Mouse (Mus musculus): Measurements from ENCODE around the gene Nol10. TPM values are rescaled to one million over a fixed set of nuclear protein-coding genes. Genes with fewer than 3 reads are reported as not detected.

Nol10 gene
- polyA plus RNA-seq, 1 experiment from 2014 or later, result 5.3 TPM

GRCm38 (mm10) chr12:17440251-17440651 lies 92.0 kb downstream of the Nol10 start:
- no peaks in the 10 kb centered on the region for H3K36me3 ChIP-seq (replicated peaks; ENCODE audit: insufficient read depth, low read length)
- 41% methylated on average over 7 of the region's 7 CpGs for WGBS (ENCODE audit: insufficient replicate concordance)
- H3K27ac ChIP-seq (ENCODE audit: low read depth), result peak overlapping the region; percentile 39
- peaks cover 14% of the 10 kb centered on the region for H3K4me1 ChIP-seq (ENCODE audit: insufficient read depth)
- H3K4me2 ChIP-seq (ENCODE audit: low read depth, low read length), result no peak overlapping the region
- DNase-seq (no peak), ATAC-seq (peak; percentile 29)
- TF ChIP-seq EP300 (IDR thresholded peaks at IDR 0.05; ENCODE audit: low read depth), result 0 out of 2 replicates have a peak, but pooled peaks have one; percentile 31
- no peak for TF ChIP-seq CTCF (IDR thresholded peaks at IDR 0.05; ENCODE audit: low read depth)
- no peaks in the 10 kb centered on the region for H3K9me3 ChIP-seq (ENCODE audit: low read length)
- no peak overlapping the region for H3K4me3 ChIP-seq (ENCODE audit: low read depth, low read length)
- H3K27me3 ChIP-seq (ENCODE audit: insufficient read depth, low read length), result no peaks in the 10 kb centered on the region
- no peak overlapping the region for H3K9ac ChIP-seq (replicated peaks)

GRCm38 (mm10) chr12:17441495-17441894 lies 93.2 kb downstream of the Nol10 start:
- peak overlapping the region; percentile 56 for H3K27ac ChIP-seq (ENCODE audit: low read depth)
- H3K4me1 ChIP-seq (ENCODE audit: insufficient read depth), result peaks cover 14% of the 10 kb centered on the region
- TF ChIP-seq CTCF (IDR thresholded peaks at IDR 0.05; ENCODE audit: low read depth), result no peak
- TF ChIP-seq EP300 (IDR thresholded peaks at IDR 0.05; ENCODE audit: low read depth), result 0 out of 2 replicates have a peak, but pooled peaks have one; percentile 39
- no peak overlapping the region for H3K4me3 ChIP-seq (ENCODE audit: low read depth, low read length)
- 56% methylated on average over 9 of the region's 9 CpGs for WGBS (ENCODE audit: insufficient replicate concordance)
- no peak overlapping the region for H3K9ac ChIP-seq (replicated peaks)
- no peaks in the 10 kb centered on the region for H3K36me3 ChIP-seq (replicated peaks; ENCODE audit: insufficient read depth, low read length)
- peak; percentile 94 for ATAC-seq
- DNase-seq, result peak; percentile 71
- H3K4me2 ChIP-seq (ENCODE audit: low read depth, low read length), result no peak overlapping the region
- no peaks in the 10 kb centered on the region for H3K27me3 ChIP-seq (ENCODE audit: insufficient read depth, low read length)
- no peaks in the 10 kb centered on the region for H3K9me3 ChIP-seq (ENCODE audit: low read length)

GRCm38 (mm10) chr12:17444406-17444805 lies 96.1 kb downstream of the Nol10 start:
- Histone ChIP-seq H3K27ac (ENCODE audit: low read depth) (no peak overlapping the region), H3K9me3 (ENCODE audit: low read length) (no peaks in the 10 kb centered on the region), H3K27me3 (ENCODE audit: insufficient read depth, low read length) (no peaks in the 10 kb centered on the region), H3K4me1 (ENCODE audit: insufficient read depth) (peaks cover 24% of the 10 kb centered on the region), H3K9ac (replicated peaks) (no peak overlapping the region), H3K36me3 (replicated peaks; ENCODE audit: insufficient read depth, low read length) (no peaks in the 10 kb centered on the region), H3K4me3 (ENCODE audit: low read depth, low read length) (no peak overlapping the region), H3K4me2 (ENCODE audit: low read depth, low read length) (no peak overlapping the region)
- 60% methylated on average over 11 of the region's 11 CpGs for WGBS (ENCODE audit: insufficient replicate concordance)
- DNase-seq (no peak), ATAC-seq (no peak)
- TF ChIP-seq CTCF (IDR thresholded peaks at IDR 0.05; ENCODE audit: low read depth), result no peak
- no peak for TF ChIP-seq EP300 (IDR thresholded peaks at IDR 0.05; ENCODE audit: low read depth)

GRCm38 (mm10) chr12:17445251-17445650 lies 97.0 kb downstream of the Nol10 start:
- no peak for DNase-seq
- peaks cover 28% of the 10 kb centered on the region for H3K4me1 ChIP-seq (ENCODE audit: insufficient read depth)
- no peaks in the 10 kb centered on the region for H3K36me3 ChIP-seq (replicated peaks; ENCODE audit: insufficient read depth, low read length)
- no peaks in the 10 kb centered on the region for H3K9me3 ChIP-seq (ENCODE audit: low read length)
- H3K27ac ChIP-seq (ENCODE audit: low read depth), result no peak overlapping the region
- ATAC-seq, result no peak
- H3K9ac ChIP-seq (replicated peaks), result no peak overlapping the region
- no peaks in the 10 kb centered on the region for H3K27me3 ChIP-seq (ENCODE audit: insufficient read depth, low read length)
- TF ChIP-seq EP300 (IDR thresholded peaks at IDR 0.05; ENCODE audit: low read depth), result no peak
- H3K4me3 ChIP-seq (ENCODE audit: low read depth, low read length), result no peak overlapping the region
- WGBS (ENCODE audit: insufficient replicate concordance), result 89% methylated on average over 7 of the region's 7 CpGs
- H3K4me2 ChIP-seq (ENCODE audit: low read depth, low read length), result no peak overlapping the region

- H3K36me3 ChIP-seq (replicated peaks; ENCODE audit: insufficient read depth, low read length), result no peaks in the 10 kb centered on the region
- H3K27ac ChIP-seq (ENCODE audit: low read depth), result peak overlapping the region; percentile 16; the same call in 1 of the 2 replicates
- no peak overlapping the region for H3K9ac ChIP-seq (replicated peaks)
- ATAC-seq, result no peak
- TF ChIP-seq EP300 (IDR thresholded peaks at IDR 0.05; ENCODE audit: low read depth) (no peak), CTCF (IDR thresholded peaks at IDR 0.05; ENCODE audit: low read depth) (no peak)
- no peak for DNase-seq
- WGBS (ENCODE audit: insufficient replicate concordance), result 59% methylated on average over 3 of the region's 3 CpGs
- no peak overlapping the region for H3K4me2 ChIP-seq (ENCODE audit: low read depth, low read length)
- H3K4me1 ChIP-seq (ENCODE audit: insufficient read depth), result peaks cover 24% of the 10 kb centered on the region
- no peak overlapping the region for H3K4me3 ChIP-seq (ENCODE audit: low read depth, low read length)
- H3K9me3 ChIP-seq (ENCODE audit: low read length), result no peaks in the 10 kb centered on the region
- no peaks in the 10 kb centered on the region for H3K27me3 ChIP-seq (ENCODE audit: insufficient read depth, low read length)
These were observed 100.5 kb downstream of the Nol10 start for GRCm38 (mm10) chr12:17448781-17449180.

- peaks cover 24% of the 10 kb centered on the region for H3K4me1 ChIP-seq (ENCODE audit: insufficient read depth)
- no peak overlapping the region for H3K9ac ChIP-seq (replicated peaks)
- H3K27ac ChIP-seq (ENCODE audit: low read depth), result peak overlapping the region; percentile 16
- H3K36me3 ChIP-seq (replicated peaks; ENCODE audit: insufficient read depth, low read length), result no peaks in the 10 kb centered on the region
- H3K9me3 ChIP-seq (ENCODE audit: low read length), result no peaks in the 10 kb centered on the region
- H3K4me3 ChIP-seq (ENCODE audit: low read depth, low read length), result no peak overlapping the region
- ATAC-seq (peak; percentile 87), DNase-seq (peak; percentile 33)
- H3K4me2 ChIP-seq (ENCODE audit: low read depth, low read length), result no peak overlapping the region
- no peaks in the 10 kb centered on the region for H3K27me3 ChIP-seq (ENCODE audit: insufficient read depth, low read length)
- 78% methylated on average over 4 of the region's 4 CpGs for WGBS (ENCODE audit: insufficient replicate concordance)
- TF ChIP-seq CTCF (IDR thresholded peaks at IDR 0.05; ENCODE audit: low read depth) (no peak), EP300 (IDR thresholded peaks at IDR 0.05; ENCODE audit: low read depth) (no peak)
These were observed 101.4 kb downstream of the Nol10 start for GRCm38 (mm10) chr12:17449661-17450091.

- Histone ChIP-seq H3K9ac (replicated peaks) (no peak overlapping the region), H3K4me1 (ENCODE audit: insufficient read depth) (peaks cover 24% of the 10 kb centered on the region), H3K9me3 (ENCODE audit: low read length) (no peaks in the 10 kb centered on the region), H3K4me3 (ENCODE audit: low read depth, low read length) (no peak overlapping the region), H3K36me3 (replicated peaks; ENCODE audit: insufficient read depth, low read length) (no peaks in the 10 kb centered on the region), H3K27me3 (ENCODE audit: insufficient read depth, low read length) (no peaks in the 10 kb centered on the region), H3K4me2 (ENCODE audit: low read depth, low read length) (no peak overlapping the region), H3K27ac (ENCODE audit: low read depth) (no peak overlapping the region)
- DNase-seq (no peak), ATAC-seq (no peak)
- WGBS (ENCODE audit: insufficient replicate concordance), result 72% methylated on average over 4 of the region's 4 CpGs
- TF ChIP-seq CTCF (IDR thresholded peaks at IDR 0.05; ENCODE audit: low read depth), result no peak
- no peak for TF ChIP-seq EP300 (IDR thresholded peaks at IDR 0.05; ENCODE audit: low read depth)
These were observed 102.2 kb downstream of the Nol10 start for GRCm38 (mm10) chr12:17450503-17450902.

Data from liver, postnatal 0 days (tissue).